Mouse (Mus musculus): ENCODE results near the gene Smad9. TPM values are rescaled to one million over a fixed set of nuclear protein-coding genes. Genes with fewer than 3 reads are reported as not detected.
A peak's percentile ranks its signal among the peaks of the same experiment; 100 is the strongest.

The Smad9 gene
- polyA plus RNA-seq, 1 experiment from 2014 or later: 0.17 TPM

GRCm38 (mm10) chr3:54727588-54727987, 27.8 kb upstream of the Smad9 start:
- 94% methylated on average over 2 of the region's 2 CpGs for WGBS
- Histone ChIP-seq H3K27me3 (replicated peaks; ENCODE audit: control insufficient read depth, insufficient read depth, low read length) (no peaks in the 10 kb centered on the region), H3K36me3 (ENCODE audit: control insufficient read depth, insufficient read depth, low read length) (peaks cover 75% of the 10 kb centered on the region), H3K9me3 (replicated peaks; ENCODE audit: control insufficient read depth, low read length) (no peaks in the 10 kb centered on the region), H3K27ac (ENCODE audit: low read depth, low read length) (no peak overlapping the region), H3K9ac (ENCODE audit: low read length) (no peak overlapping the region), H3K4me3 (ENCODE audit: low read depth, low read length) (no peak overlapping the region), H3K4me1 (ENCODE audit: control insufficient read depth, insufficient read depth, low read length) (no peaks in the 10 kb centered on the region), H3K4me2 (ENCODE audit: low read length) (no peak overlapping the region)
- DNase-seq (ENCODE audit: low spot score): no peak
- ATAC-seq: no peak

DNA sequence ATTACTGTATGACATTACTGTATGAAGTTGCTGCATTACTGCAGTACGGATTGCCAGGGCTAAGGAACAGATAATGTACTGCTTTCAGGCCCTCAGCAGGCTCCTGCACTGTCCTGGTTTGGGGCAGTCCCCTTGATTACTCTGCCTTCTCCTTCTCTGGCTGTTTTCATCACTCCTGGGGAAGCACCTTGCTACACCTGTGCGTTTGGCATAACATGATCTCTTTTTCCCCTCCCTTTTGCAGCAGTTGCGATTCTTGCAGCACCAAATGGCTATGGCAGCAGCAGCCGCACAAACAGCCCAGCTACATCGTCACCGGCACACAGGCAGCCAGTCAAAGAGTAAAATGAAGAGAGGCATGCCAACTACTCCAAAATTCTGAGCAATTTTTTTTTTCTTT, 27.3 kb upstream of the Smad9 start:
- no peak overlapping the region for H3K9ac ChIP-seq (ENCODE audit: low read length)
- peaks cover 75% of the 10 kb centered on the region for H3K36me3 ChIP-seq (ENCODE audit: control insufficient read depth, insufficient read depth, low read length)
- no peak overlapping the region for H3K4me2 ChIP-seq (ENCODE audit: low read length)
- no peak for ATAC-seq
- no peak overlapping the region for H3K4me3 ChIP-seq (ENCODE audit: low read depth, low read length)
- no peak for DNase-seq (ENCODE audit: low spot score)
- H3K9me3 ChIP-seq (replicated peaks; ENCODE audit: control insufficient read depth, low read length): no peaks in the 10 kb centered on the region
- no peaks in the 10 kb centered on the region for H3K27me3 ChIP-seq (replicated peaks; ENCODE audit: control insufficient read depth, insufficient read depth, low read length)
- 94% methylated on average over 6 of the region's 6 CpGs for WGBS
- H3K27ac ChIP-seq (ENCODE audit: low read depth, low read length): no peak overlapping the region
- H3K4me1 ChIP-seq (ENCODE audit: control insufficient read depth, insufficient read depth, low read length): no peaks in the 10 kb centered on the region

GRCm38 (mm10) chr3:54731626-54732150, 23.7 kb upstream of the Smad9 start:
- ATAC-seq (no peak), DNase-seq (ENCODE audit: low spot score) (no peak)
- H3K9ac ChIP-seq (ENCODE audit: low read length): no peak overlapping the region
- WGBS: 90% methylated on average over 8 of the region's 8 CpGs
- H3K36me3 ChIP-seq (ENCODE audit: control insufficient read depth, insufficient read depth, low read length): peaks cover 64% of the 10 kb centered on the region
- H3K9me3 ChIP-seq (replicated peaks; ENCODE audit: control insufficient read depth, low read length): no peaks in the 10 kb centered on the region
- H3K4me2 ChIP-seq (ENCODE audit: low read length): no peak overlapping the region
- H3K4me3 ChIP-seq (ENCODE audit: low read depth, low read length): no peak overlapping the region
- H3K4me1 ChIP-seq (ENCODE audit: control insufficient read depth, insufficient read depth, low read length): 0 out of 2 replicates have a peak, but pooled peaks cover 7% of the 10 kb centered on the region
- H3K27ac ChIP-seq (ENCODE audit: low read depth, low read length): no peak overlapping the region
- H3K27me3 ChIP-seq (replicated peaks; ENCODE audit: control insufficient read depth, insufficient read depth, low read length): no peaks in the 10 kb centered on the region

GRCm38 (mm10) chr3:54732371-54732770, 23.0 kb upstream of the Smad9 start:
- WGBS: 97% methylated on average over 4 of the region's 4 CpGs
- H3K27me3 ChIP-seq (replicated peaks; ENCODE audit: control insufficient read depth, insufficient read depth, low read length): no peaks in the 10 kb centered on the region
- no peaks in the 10 kb centered on the region for H3K9me3 ChIP-seq (replicated peaks; ENCODE audit: control insufficient read depth, low read length)
- H3K4me1 ChIP-seq (ENCODE audit: control insufficient read depth, insufficient read depth, low read length): 0 out of 2 replicates have a peak, but pooled peaks cover 7% of the 10 kb centered on the region
- no peak overlapping the region for H3K4me2 ChIP-seq (ENCODE audit: low read length)
- no peak overlapping the region for H3K27ac ChIP-seq (ENCODE audit: low read depth, low read length)
- DNase-seq (ENCODE audit: low spot score): no peak
- ATAC-seq: no peak
- H3K4me3 ChIP-seq (ENCODE audit: low read depth, low read length): no peak overlapping the region
- H3K9ac ChIP-seq (ENCODE audit: low read length): no peak overlapping the region
- H3K36me3 ChIP-seq (ENCODE audit: control insufficient read depth, insufficient read depth, low read length): peaks cover 58% of the 10 kb centered on the region

- Histone ChIP-seq H3K4me1 (ENCODE audit: control insufficient read depth, insufficient read depth, low read length) (0 out of 2 replicates have a peak, but pooled peaks cover 7% of the 10 kb centered on the region), H3K4me3 (ENCODE audit: low read depth, low read length) (peak overlapping the region; percentile 87), H3K27me3 (replicated peaks; ENCODE audit: control insufficient read depth, insufficient read depth, low read length) (no peaks in the 10 kb centered on the region), H3K9me3 (replicated peaks; ENCODE audit: control insufficient read depth, low read length) (no peaks in the 10 kb centered on the region), H3K9ac (ENCODE audit: low read length) (peak overlapping the region; percentile 90), H3K27ac (ENCODE audit: low read depth, low read length) (peak overlapping the region; percentile 98), H3K4me2 (ENCODE audit: low read length) (peak overlapping the region; percentile 81), H3K36me3 (ENCODE audit: control insufficient read depth, insufficient read depth, low read length) (peaks cover 49% of the 10 kb centered on the region)
- under 1% methylated on average over 68 of the region's 84 CpGs for WGBS
- DNase-seq (ENCODE audit: low spot score) (peak; percentile 93), ATAC-seq (peak; percentile 95)
These were observed 20.8 kb upstream of the Smad9 start for GRCm38 (mm10) chr3:54734411-54735246.

GRCm38 (mm10) chr3:54735247-54736046, 19.9 kb upstream of the Smad9 start, which contains the start of the genes Exosc8 and Alg5:
Gene Exosc8 (minus strand): TSS chr3:54735393.
Gene Alg5 (plus strand): TSS chr3:54735539.
- WGBS: under 1% methylated on average over 59 of the region's 65 CpGs
- peak; percentile 87 for DNase-seq (ENCODE audit: low spot score)
- peak within 1 kb of the TSS; percentile 87 for H3K4me3 ChIP-seq (ENCODE audit: low read depth, low read length)
- no peaks in the 10 kb centered on the region for H3K9me3 ChIP-seq (replicated peaks; ENCODE audit: control insufficient read depth, low read length)
- peak within 1 kb of the TSS; percentile 81 for H3K4me2 ChIP-seq (ENCODE audit: low read length)
- H3K36me3 ChIP-seq (ENCODE audit: control insufficient read depth, insufficient read depth, low read length): peaks cover 46% of the 10 kb centered on the region
- H3K27me3 ChIP-seq (replicated peaks; ENCODE audit: control insufficient read depth, insufficient read depth, low read length): no peaks in the 10 kb centered on the region
- H3K4me1 ChIP-seq (ENCODE audit: control insufficient read depth, insufficient read depth, low read length): 0 out of 2 replicates have a peak, but pooled peaks cover 7% of the 10 kb centered on the region
- peak; percentile 94 for ATAC-seq
- H3K27ac ChIP-seq (ENCODE audit: low read depth, low read length): peak within 1 kb of the TSS; percentile 98
- peak within 1 kb of the TSS; percentile 90 for H3K9ac ChIP-seq (ENCODE audit: low read length)

DNA sequence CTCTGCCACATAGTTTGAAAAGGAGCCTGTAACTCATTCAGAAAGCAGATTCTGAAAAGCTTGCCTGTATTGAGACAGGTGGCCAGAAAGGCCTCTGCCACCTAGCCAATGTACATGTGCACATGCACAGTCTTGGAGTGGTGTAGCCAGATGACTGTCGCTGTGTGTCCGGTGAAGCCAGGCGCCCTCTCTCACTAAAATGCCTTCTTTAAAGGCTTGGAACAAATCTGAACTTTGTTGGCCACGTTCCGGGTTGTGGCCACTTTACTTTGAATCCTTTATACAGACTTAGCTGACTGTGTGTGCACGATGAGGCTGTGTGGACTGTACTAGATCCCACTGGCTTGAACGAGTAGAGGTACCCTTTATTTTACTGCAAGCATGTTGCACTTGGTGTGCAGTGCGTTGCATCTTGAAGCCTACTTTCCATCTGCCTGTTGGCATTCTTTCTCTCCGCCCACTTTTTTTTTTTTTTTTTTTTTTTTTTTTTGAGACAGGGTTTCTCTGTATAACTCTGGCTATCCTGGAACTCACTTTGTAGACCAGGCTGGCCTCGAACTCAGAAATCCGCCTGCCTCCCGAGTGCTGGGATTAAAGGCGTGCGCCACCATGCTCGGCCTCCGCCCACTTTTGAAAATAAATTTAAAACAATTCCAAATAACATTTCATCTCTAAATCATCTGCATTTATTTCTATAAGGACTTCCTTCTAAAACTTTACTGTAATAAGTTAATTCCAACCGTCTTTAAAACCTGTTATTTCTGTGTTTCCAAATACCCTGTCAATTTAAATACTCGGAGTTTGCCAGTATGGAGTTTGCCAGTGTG, 19.1 kb upstream of the Smad9 start:
- no peaks in the 10 kb centered on the region for H3K9me3 ChIP-seq (replicated peaks; ENCODE audit: control insufficient read depth, low read length)
- H3K36me3 ChIP-seq (ENCODE audit: control insufficient read depth, insufficient read depth, low read length): peaks cover 46% of the 10 kb centered on the region
- DNase-seq (ENCODE audit: low spot score): peak; percentile 20
- peak overlapping the region; percentile 98; the same call in 1 of the 2 replicates for H3K27ac ChIP-seq (ENCODE audit: low read depth, low read length)
- H3K4me3 ChIP-seq (ENCODE audit: low read depth, low read length): peak overlapping the region; percentile 87
- H3K27me3 ChIP-seq (replicated peaks; ENCODE audit: control insufficient read depth, insufficient read depth, low read length): no peaks in the 10 kb centered on the region
- H3K9ac ChIP-seq (ENCODE audit: low read length): peak overlapping the region; percentile 90
- 57% methylated on average over 18 of the region's 18 CpGs for WGBS
- peak overlapping the region; percentile 81 for H3K4me2 ChIP-seq (ENCODE audit: low read length)
- no peak for ATAC-seq
- 0 out of 2 replicates have a peak, but pooled peaks cover 7% of the 10 kb centered on the region for H3K4me1 ChIP-seq (ENCODE audit: control insufficient read depth, insufficient read depth, low read length)

- Histone ChIP-seq H3K4me2 (ENCODE audit: low read length) (no peak overlapping the region), H3K36me3 (ENCODE audit: control insufficient read depth, insufficient read depth, low read length) (peaks cover 48% of the 10 kb centered on the region), H3K9ac (ENCODE audit: low read length) (no peak overlapping the region), H3K4me1 (ENCODE audit: control insufficient read depth, insufficient read depth, low read length) (0 out of 2 replicates have a peak, but pooled peaks cover 7% of the 10 kb centered on the region), H3K27ac (ENCODE audit: low read depth, low read length) (no peak overlapping the region), H3K9me3 (replicated peaks; ENCODE audit: control insufficient read depth, low read length) (no peaks in the 10 kb centered on the region), H3K4me3 (ENCODE audit: low read depth, low read length) (no peak overlapping the region), H3K27me3 (replicated peaks; ENCODE audit: control insufficient read depth, insufficient read depth, low read length) (no peaks in the 10 kb centered on the region)
- DNase-seq (ENCODE audit: low spot score) (no peak), ATAC-seq (no peak)
- 96% methylated on average over 8 of the region's 8 CpGs for WGBS
These were observed 18.1 kb upstream of the Smad9 start for GRCm38 (mm10) chr3:54737317-54737716.
